Comparison of ENCODE assay signal across 10 mouse cellular contexts in the genomic region with DNA sequence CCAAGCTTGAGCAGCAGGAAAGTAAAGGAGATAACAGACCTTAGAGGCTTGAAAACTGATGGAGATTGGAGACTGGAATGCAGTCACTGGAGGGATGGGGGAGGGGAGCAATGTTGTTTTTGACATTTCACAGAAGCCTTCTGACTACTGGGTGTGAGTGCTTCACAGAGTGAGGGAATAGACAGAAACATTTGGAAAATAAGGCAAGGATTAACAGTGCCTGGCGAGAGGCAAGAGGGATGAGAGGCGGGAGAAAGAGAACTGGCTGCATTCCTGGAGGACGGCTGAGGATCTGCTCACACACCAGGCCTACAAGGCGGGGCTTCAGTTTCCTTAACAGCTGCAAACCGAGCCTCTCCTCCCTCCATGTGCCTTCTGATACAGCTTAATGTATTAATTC. TPM values are rescaled to one million over a fixed set of nuclear protein-coding genes. Genes with fewer than 3 reads are reported as not detected.
DNase-seq lines count a peak whose midpoint lies in the region; ATAC-seq and TF ChIP-seq lines count a peak whose summit lies in the region.
"Had no signal": no experiment of that assay in that cellular context is flagged by ENCODE, and none has a peak within 500 bp of the region (broad histone marks: within the 10 kb centered on the region; RNA-seq: fewer than 3 reads in every experiment).

No protein-coding gene starts in this region.

- no peaks in the 10 kb centered on the region for H3K27me3 ChIP-seq in kidney, postnatal 0 days (ENCODE audit: insufficient read depth, low read length)
- H3K27me3 ChIP-seq in embryonic facial prominence, embryonic 12.5 days = no peaks in the 10 kb centered on the region

- WGBS in kidney, postnatal 0 days = 20% methylated on average over 5 of the region's 5 CpGs
- WGBS in embryonic facial prominence, embryonic 12.5 days = 7% methylated on average over 5 of the region's 5 CpGs

- DNase-seq in kidney, postnatal 0 days (ENCODE audit: low spot score) = peak; percentile 56
- DNase-seq in kidney, adult 9 months = no peak
- peak; percentile 61 to 64 for DNase-seq in heart, postnatal 10 days
- peak; percentile 57 to 71 for DNase-seq in right cerebral cortex, postnatal 10 days (ENCODE audit: low spot score in 2 of 2)
- no peak for DNase-seq in spleen, postnatal 14 days (ENCODE audit: low spot score in 2 of 2)
- no peak for DNase-seq in spleen, postnatal 36 days (ENCODE audit: low spot score in 2 of 2)
- DNase-seq in neural tube, embryonic 10.5 days (ENCODE audit: extremely low spot score, low spot score) = no peak

- intact Hi-C loops in heart, postnatal 10 days (cut with DNase I) = no loop called here

- H3K9me3 ChIP-seq in kidney, postnatal 0 days (replicated peaks; ENCODE audit: low read length) = no peaks in the 10 kb centered on the region
- H3K9me3 ChIP-seq in embryonic facial prominence, embryonic 12.5 days = no peaks in the 10 kb centered on the region

- ATAC-seq in kidney, postnatal 0 days (replicated peaks; ENCODE audit: low FRiP score, low read depth) = no peak
- ATAC-seq in embryonic facial prominence, embryonic 12.5 days (ENCODE audit: insufficient number of reproducible peaks, insufficient read depth, low FRiP score, low TSS enrichment) = peak; percentile 35; the same call in 1 of the 2 replicates

- H3K36me3 ChIP-seq in kidney, postnatal 0 days (ENCODE audit: insufficient read depth, low read length) = no peaks in the 10 kb centered on the region
- no peaks in the 10 kb centered on the region for H3K36me3 ChIP-seq in embryonic facial prominence, embryonic 12.5 days

- no peak overlapping the region for H3K27ac ChIP-seq in kidney, postnatal 0 days
- H3K27ac ChIP-seq in embryonic facial prominence, embryonic 12.5 days = 0 out of 2 replicates have a peak overlapping the region, but pooled peaks have one; percentile 17

- H3K4me2 ChIP-seq in kidney, postnatal 0 days (ENCODE audit: low read length) = no peak overlapping the region
- H3K4me2 ChIP-seq in embryonic facial prominence, embryonic 12.5 days (replicated peaks) = no peak overlapping the region

- H3K4me3 ChIP-seq in kidney, postnatal 0 days (replicated peaks; ENCODE audit: low read depth, low read length) = no peak overlapping the region
- H3K4me3 ChIP-seq in embryonic facial prominence, embryonic 12.5 days = no peak overlapping the region
- H3K4me3 ChIP-seq: myocyte had no signal

- no peak for TF ChIP-seq CTCF in kidney, postnatal 0 days (IDR thresholded peaks at IDR 0.05; ENCODE audit: low read depth)

- H3K9ac ChIP-seq in kidney, postnatal 0 days (ENCODE audit: low read depth, low read length) = no peak overlapping the region
- H3K9ac ChIP-seq in embryonic facial prominence, embryonic 12.5 days = no peak overlapping the region

- no peaks in the 10 kb centered on the region for H3K4me1 ChIP-seq in kidney, postnatal 0 days (replicated peaks; ENCODE audit: insufficient read depth, low read length)
- H3K4me1 ChIP-seq in embryonic facial prominence, embryonic 12.5 days = peaks cover 13% of the 10 kb centered on the region

RNA-seq across cellular contexts. Expression of gene Hrasls, which starts 11.0 kb away (rescaled TPM):
- polyA plus RNA-seq in kidney, postnatal 0 days (2015; fragmentation: Nextera tagmentation; extraction: Ambion mirVana) = 0.16 and 0.32 TPM in 2 replicates
- 2.1 and 2.4 TPM in 2 replicates for polyA plus RNA-seq in embryonic facial prominence, embryonic 12.5 days (2016; fragmentation: Nextera tagmentation; extraction: Ambion mirVana)
- 1 to 10 TPM; 3.2 to 4.5 TPM for total RNA-seq in heart, postnatal 10 days (2021)
- total RNA-seq: MEL had no signal

Comparison
In these comparisons a context has a peak if more than half of its experiments do, and no peak if none do; other contexts are left out.
1. DNase-seq: peak in kidney, postnatal 0 days (single experiment), heart, postnatal 10 days (2 of 2) and right cerebral cortex, postnatal 10 days (2 of 2); none in kidney, adult 9 months (single experiment), spleen, postnatal 14 days (0 of 2), spleen, postnatal 36 days (0 of 2) and neural tube, embryonic 10.5 days (single experiment).